Mouse (Mus musculus): ENCODE measurements around the gene Kcns1.

- no peak for TF ChIP-seq CTCF (IDR thresholded peaks at IDR 0.05; ENCODE audit: low read depth, low read length)
- no peak for TF ChIP-seq POLR2A (IDR thresholded peaks at IDR 0.05; ENCODE audit: borderline replicate concordance, low read depth, low read length)
Observed at GRCm38 (mm10) chr2:164173394-164173793, 2.5 kb upstream of the Kcns1 start.
